Mouse (Mus musculus) midbrain, embryonic 14.5 days (tissue): ENCODE measurements around the gene Ceacam20. TPM values are rescaled to one million over a fixed set of nuclear protein-coding genes. Genes with fewer than 3 reads are reported as not detected.

ENCODE experiments used
- polyA plus RNA-seq: library from polyadenylated mRNA; unstranded; fragments of >200 nt; fragmentation: Nextera tagmentation; extraction: Ambion mirVana; gene quantifications from 2 replicates; pipeline ENCODE4 v1.2.1, GENCODE M21; 2014

Gene Ceacam20
- polyA plus RNA-seq, 1 experiment from 2014 or later: not detected

Other genes starting within 250 kb of the Ceacam20 start
- 120 and 121 TPM in 2 replicates for gene Tomm40, start 250.0 kb upstream of the Ceacam20 start, polyA plus RNA-seq
- gene Nectin2, start 214.9 kb upstream of the Ceacam20 start, polyA plus RNA-seq: 41.1 and 46.1 TPM in 2 replicates
- 4.5 and 7.8 TPM in 2 replicates for gene Bcam, start 194.4 kb upstream of the Ceacam20 start, polyA plus RNA-seq
- gene Cblc, start 168.6 kb upstream of the Ceacam20 start, polyA plus RNA-seq: not detected in 2 replicates
- 0.77 and 1.2 TPM in 2 replicates for gene Bcl3, start 142.6 kb upstream of the Ceacam20 start, polyA plus RNA-seq
- 9.9 and 13.6 TPM in 2 replicates for gene Gm19345, start 113.4 kb upstream of the Ceacam20 start, polyA plus RNA-seq
- 0.90 TPM in 1 of 2 replicates, not detected in the other for gene Ceacam16, start 104.1 kb upstream of the Ceacam20 start, polyA plus RNA-seq
- gene Ceacam19, start 77.4 kb upstream of the Ceacam20 start, polyA plus RNA-seq: not detected in 2 replicates
- gene Pvr, start 44.3 kb upstream of the Ceacam20 start, polyA plus RNA-seq: 4.9 and 8.2 TPM in 2 replicates
- gene Igsf23, start 14.7 kb upstream of the Ceacam20 start, polyA plus RNA-seq: not detected in 2 replicates
- gene Nlrp9b, start 26.1 kb downstream of the Ceacam20 start, polyA plus RNA-seq: not detected in 2 replicates
- gene Vmn1r91, start 134.3 kb downstream of the Ceacam20 start, polyA plus RNA-seq: not detected in 2 replicates
- gene Gm16442, start 157.2 kb downstream of the Ceacam20 start, polyA plus RNA-seq: not detected in 2 replicates
- not detected in 2 replicates for gene Vmn1r93, start 173.7 kb downstream of the Ceacam20 start, polyA plus RNA-seq
- gene Vmn1r94, start 203.0 kb downstream of the Ceacam20 start, polyA plus RNA-seq: not detected in 2 replicates
- not detected in 2 replicates for gene Vmn1r95, start 228.3 kb downstream of the Ceacam20 start, polyA plus RNA-seq
- not detected in 2 replicates for gene Gm6164, start 240.2 kb downstream of the Ceacam20 start, polyA plus RNA-seq